Mouse (Mus musculus) urinary bladder, adult 18-20 months (tissue): ENCODE measurements at regions not wholly inside any gene's neighbourhood (a gene's known extent, or its start where the extent isn't known, plus 50 kb on each side); places are given as distances from the start of the nearest gene placed in this dataset.

Experiments
- DNase-seq, 2 experiments: peaks; one replicate each; pipeline ENCODE4 v3.0.0; 2022; ENCODE audit warnings: low spot score in 2 of 2, mixed read lengths in 2 of 2

DNA sequence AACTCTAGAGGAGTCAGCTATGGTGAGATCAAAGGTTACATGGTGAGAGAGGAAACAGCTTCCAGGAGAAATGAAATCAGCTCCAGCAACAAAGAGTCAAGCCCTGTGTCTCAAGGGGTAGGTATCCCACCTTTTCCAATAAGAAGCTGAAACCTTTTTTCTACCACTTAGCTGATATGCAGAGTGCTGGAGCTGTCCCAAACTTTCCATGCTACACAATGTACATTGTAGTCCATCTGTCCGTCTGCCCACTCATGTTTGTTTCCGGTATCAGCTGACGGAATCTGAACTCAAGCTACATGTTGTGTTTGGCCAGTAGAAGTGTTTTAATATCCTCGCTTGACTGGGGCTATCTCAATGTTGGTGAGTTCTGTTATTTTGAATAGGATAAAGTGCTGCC is 83.6 kb upstream of the Ngf start:
- DNase-seq, result no peak

DNA sequence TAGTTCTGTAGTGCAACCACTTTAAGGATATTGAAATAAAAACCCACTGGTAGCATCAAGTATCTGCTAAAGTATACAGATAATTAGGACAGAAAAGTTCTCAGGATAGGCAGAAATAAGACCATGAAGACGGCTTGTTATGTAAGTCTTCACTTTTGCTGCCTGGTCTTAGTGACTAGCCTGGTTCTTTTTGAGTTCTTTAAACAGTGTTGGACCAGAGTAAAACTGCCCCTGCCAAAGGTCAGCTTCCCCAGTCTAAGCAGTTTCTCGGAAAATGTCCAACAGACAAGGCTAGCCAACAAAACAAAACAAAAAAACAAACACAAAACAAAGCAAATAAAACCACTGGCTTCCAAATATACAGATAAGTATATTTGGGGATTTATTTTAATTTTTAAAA is 85.1 kb upstream of the Ngf start:
- DNase-seq, result no peak

DNA sequence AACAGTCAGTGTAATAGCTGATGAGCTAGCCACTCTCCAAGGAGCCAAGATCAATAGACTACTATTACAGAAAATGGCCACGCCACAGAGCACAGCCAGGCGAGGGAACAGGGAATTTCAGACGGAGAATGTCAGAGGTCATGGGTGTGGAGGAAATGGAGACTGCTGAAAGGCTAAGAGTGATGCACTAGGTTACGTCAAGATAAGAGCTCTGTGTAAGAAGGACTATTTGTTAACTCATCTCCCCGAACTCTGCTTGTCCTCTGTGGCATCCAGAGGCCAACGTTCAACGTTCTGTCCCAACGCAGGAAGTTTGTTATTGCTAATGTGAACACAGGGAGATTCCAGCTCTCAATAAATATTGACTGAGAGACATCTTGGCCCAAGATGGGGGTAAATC is 86.0 kb upstream of the Ngf start:
- DNase-seq, result no peak

DNA sequence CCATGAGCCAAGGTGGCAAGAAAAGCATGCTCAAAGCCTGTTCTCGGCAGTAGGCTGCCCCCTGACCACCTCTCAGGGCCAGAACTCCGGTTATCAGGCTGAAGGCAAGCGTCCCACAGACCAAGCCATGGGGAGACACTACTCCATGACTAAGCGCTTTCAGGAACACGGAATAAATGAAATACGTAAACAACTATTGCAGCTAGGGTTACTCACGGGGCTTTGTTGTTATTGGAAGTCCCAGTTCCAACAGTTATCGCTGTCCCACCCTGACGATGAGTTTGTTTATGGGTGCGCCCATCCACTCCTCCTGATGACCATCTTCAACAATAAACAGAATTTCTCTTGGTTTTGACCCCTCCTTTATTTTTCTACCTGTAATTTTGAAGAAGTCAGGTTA is 88.0 kb upstream of the Ngf start:
- DNase-seq, result no peak

DNA sequence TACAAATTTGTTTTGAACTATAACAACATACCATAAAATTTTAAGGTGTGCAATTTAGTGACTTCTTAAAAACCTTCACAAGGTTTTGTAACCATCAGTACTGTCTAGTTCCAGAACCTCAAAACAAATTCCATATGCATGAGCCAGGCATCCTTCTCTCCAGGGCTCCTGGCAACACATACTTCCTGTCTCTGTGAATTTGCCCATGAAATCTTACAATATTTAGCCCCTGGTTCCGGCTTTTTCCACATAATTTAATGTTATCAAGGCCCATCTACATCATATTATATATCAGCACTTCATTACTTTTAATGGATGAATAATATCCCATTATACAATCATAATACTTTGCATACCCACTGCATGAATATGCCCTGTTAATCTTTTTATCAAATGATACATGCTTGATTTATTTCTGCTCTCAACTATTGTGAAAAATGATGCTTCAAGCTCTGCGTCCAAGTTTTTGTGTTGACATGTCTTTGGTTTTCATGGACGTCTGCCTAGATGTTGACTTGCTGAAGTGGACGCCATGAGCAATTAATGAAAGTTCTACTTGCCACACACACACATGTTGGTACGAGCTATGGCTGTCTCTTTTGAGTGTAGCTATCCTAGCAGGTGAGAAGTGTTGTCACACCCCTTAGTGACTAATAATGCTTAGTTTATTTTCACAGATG is 95.2 kb upstream of the Ngf start:
- DNase-seq, result no peak

DNA sequence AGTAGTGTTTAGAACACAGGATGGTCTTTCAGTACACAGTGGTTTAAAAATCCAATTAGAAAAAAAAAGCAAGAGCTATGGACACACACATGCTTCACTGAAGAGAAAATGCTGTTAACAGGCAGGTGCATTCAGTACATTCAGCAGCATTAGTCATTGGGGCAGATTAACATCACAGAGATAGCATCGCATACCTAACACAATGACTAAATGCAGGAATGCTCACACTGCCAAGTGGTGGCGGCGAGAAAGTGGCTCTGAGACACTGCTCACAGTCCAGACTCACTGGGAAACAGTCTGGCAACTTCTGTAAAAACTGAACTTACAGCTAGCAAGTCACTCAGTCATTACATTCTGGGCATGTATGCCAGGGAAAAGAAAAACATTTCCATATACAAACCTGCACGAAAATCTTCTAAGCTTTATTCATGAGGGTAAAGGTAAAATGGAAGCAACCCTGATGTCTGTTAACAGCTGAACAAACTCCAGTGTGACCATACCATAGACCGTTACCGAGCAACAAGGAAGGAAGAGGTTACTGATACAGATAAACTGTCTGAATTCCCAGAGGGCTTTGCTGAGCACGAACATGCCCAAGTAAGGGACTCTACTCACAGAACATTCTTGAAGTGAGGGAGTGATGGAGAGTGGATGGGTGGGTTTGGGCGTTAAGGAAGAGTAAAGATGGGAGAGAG is 97.4 kb upstream of the Ngf start:
- DNase-seq, result peak; percentile 11 to 56

DNA sequence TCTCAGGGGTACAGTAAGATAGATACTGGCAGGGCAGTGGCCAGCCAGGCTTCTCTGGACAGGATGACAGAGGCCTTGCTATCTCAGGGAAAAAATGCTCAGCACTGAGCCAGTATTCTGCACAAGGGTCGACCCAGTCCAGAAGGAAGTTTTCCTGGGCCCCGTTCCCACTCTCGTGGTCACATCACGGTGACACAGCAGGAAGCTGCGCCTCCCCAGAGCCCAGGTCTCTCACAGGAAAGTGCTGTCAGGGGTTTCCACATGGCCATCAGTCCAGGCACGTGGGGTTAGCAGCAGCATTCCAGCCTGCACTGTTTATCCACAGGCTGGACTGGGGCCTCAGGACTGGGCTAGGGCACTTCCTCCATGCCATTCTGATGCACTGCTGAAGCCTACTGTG is 103.5 kb upstream of the Ngf start:
- DNase-seq, result no peak

DNA sequence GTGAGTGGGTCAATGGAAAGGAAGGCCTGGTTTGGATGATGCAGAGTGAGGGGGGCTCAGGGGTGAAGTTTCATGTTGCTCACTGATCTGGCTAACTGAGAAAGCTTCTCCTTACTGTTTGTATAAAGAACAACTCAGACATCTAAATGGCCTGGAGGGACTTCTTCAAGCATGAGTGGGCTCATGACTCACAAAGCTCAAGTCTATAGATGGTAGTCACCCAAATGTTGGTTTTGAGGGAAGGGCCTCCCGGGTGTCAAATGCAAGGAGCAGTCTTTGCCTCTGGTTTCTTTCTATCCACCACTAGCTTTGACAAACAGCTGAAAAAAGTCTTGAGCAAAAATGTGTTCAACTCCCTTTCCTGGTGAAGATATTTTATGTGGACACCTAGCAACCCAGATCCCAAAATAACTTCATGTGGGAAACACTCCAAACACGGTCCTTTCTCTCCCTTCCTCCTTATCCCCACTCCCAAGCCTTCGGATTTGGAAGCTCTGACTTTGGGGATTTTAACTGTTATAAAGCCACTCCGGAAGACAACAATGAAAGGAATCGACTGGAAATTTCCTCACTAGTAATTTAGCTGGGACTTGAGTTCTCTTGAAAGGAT is 105.3 kb upstream of the Ngf start:
- DNase-seq, result no peak

DNA sequence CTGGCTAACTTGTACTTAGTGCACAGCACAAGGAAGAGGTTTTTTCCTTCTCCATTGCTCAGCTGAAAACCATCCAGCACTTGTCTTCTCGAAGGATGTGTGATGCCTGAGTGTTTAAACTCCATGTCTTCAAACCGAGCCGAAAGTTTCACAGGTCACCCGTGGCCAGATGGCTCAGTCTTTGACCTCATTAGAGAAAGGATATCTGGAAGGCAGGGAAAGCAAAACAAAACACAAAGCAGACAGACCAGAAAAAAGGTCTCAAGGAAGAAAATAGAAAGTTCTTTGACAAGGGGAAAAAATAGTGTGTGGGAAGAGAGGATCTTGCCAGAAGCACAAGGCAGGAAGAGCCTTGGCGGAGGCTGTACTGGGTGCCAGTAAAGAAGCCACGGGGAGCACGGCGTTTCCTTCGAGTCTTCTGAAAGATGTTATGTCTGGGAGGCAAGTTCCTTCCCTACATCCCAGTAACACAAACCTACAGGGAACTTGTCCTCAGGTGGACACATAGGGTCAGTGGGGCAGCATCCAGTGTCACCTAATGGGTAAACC is 108.9 kb upstream of the Ngf start:
- no peak for DNase-seq

DNA sequence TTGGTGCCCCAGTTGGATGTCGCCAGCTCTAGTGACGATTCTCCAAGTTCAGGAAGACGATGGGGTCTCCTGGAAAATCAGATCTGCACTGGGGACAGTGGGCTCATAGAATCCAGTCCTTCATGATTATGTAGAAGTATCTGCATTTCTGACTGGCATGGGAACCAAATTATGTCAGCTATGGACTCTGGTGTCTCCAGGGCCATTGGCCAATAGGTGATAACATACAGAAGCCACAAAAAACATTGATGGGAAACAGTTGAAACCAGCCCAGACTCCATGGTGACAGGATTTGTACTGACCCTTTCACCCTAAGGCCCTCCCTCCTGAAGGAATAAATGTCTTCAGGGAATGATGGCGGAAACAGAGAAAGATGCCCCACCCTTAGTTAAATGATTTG is 110.9 kb upstream of the Ngf start:
- no peak for DNase-seq

DNA sequence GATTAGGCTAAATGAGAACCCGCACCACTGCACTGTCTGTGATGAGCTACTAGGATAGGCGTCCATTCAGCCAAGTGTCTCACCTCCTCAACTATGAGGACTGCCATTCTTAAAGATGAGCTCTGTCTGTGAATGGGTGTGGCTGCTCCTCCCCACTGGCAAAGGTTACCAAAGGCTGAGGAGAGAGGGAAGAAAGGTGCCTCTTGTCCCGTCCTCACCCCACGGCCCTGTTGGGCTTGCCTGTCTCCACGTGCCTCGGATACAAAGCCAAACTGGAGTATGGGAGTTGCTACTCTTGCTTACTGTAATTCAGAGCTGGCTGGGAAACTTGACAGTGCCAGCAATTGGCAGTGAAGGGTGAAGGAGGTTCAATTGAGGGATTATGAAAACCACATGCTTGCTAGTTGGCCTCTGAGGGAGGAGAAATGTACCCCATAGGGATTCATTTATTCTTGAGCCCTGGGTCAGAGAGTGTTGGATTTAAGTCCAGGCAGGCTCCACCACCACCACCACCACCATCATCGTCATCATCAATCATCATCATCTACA is 112.6 kb upstream of the Ngf start:
- DNase-seq, result no peak

DNA sequence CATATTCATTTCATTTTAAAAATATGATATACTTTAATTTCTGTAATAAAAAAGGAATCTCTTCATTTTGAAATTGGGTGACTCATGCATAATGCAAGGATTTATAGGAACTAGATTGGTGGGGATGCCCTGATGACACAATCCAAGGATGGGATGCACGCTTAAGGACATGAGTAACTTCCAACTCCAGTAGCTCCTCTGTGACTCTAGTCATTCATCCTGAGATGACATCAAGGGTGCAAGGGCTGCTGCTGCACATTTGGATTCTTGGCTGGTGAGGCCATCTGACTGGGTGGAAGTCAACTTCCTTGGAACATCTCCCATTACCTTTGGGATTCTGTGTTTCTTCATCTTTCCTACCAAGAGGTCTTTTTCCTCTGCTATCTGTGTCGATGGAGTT is 114.4 kb upstream of the Ngf start:
- no peak for DNase-seq

DNA sequence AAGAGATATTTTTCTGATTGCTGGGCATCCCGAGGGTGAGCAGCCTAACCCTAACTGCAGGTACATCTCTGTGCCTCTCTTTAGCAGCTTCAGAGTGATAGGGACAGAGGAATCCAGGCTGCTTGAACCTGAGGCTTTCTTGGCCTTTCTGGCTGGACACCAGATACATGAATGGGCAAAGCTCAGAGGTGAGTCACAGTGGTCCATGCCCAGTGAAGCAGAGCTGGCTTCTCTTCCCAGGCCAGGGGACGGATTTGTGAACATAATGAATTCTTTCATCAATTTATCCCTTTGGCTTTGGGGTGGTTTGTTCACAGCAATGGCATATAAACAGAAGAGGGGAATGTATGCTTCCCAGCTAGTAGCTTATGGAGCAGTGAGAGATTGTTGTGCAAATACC is 114.9 kb upstream of the Ngf start:
- no peak for DNase-seq

DNA sequence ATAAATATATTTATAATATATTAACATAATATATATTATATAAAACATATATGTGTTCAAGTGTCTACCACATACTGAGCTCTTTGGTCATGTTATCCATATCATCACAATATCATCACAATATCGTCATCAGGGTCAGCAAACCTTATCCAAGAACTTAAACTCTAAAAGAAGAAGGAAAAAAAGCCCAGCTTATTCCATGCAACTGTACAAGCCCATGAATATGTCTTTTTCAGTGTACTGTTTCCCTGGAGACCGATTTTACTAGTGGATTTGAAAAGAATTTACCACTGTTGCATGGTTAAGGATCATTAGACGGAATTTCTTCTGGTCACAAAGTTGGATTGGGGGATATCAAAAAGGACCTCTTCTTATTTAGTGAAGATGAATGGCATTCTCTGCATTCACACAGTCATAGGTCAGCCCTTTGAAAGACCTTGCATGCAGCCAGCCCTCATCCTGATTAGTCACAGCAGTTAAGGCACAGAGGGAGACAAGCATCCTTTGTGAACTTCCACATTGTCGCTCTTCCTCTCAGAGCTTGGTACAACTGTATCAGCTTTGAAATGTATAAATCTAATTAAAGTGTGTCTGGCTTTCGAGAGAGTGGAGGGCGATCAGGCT is 116.3 kb upstream of the Ngf start:
- DNase-seq, result no peak

DNA sequence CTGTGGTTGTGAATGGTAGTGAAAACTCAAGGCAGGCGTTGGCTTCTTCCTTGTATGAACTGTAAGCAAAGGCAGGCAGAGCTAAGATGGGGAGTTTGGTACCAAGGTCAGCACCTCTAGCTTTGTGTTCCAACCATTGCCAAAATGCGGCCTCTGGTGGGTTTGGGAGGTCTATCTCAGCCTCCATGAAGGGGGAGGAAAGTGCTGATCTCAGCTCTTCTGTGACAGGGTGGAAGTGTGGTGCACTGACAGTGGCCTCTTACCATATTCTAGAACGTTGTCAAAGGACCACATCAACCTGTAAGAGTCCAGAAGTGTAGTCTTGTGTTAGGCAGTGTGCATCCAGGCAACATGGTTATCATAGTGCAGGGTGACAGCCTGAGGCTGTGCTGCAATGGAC is 123.6 kb upstream of the Ngf start:
- no peak for DNase-seq

DNA sequence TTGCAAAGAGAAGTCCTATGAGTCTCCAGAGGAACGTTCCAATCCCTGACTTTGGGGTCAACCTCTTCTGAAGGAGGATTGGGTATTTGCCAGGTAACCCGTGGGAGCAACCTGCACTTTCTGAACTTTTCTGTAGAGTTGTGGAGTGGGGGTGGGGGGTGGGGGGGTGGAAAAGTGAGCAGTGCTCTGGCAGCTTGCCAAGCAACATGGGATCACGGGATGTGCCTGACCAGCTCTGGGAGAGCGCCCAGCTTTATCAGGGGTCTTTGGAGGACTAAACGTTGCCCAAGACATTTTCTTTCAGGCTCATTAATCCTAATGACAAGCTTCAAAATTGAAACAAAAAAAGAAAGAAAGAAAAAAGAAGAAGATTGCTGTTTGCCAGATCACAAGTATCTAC is 124.4 kb upstream of the Ngf start:
- no peak for DNase-seq

DNA sequence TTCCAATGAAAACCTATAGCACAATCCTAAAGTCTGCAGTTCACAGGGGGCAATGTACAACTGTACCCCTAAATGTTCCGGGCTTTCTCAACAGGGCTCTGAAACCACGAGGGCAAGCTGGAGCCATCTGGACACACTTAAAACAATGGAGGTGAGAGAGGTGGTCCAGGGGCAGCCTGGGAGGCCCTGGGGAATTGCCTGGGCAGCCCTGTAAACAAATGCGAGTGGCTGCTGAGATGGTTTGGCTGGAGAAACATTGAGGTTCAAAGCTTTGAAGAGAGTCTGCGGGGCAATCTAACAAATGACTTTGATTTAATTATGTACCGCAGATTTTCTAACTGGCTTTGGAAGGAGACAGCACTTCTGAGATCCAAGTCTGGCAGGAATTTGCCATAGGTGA is 129.0 kb upstream of the Ngf start:
- no peak for DNase-seq

DNA sequence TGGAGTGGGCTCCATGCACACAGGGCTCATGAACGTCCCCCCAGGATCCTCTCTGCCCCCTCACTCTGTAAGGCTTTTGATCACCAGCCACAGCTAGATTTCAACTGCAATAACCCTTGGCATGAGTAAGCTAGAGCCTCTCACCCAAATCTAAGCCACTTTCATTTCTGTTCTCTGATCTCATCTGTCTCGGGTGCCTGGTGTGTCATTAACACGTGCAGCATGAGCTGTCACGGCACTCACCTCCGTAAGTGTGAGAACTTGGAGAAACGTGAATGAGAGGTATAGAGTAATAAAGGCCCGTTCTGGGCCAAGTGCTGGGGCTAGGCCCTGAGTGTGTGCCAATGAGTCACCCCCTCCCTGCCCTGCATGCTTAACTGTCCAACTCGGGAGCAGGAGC is 131.8 kb upstream of the Ngf start:
- DNase-seq, result peak; percentile 17 to 21

DNA sequence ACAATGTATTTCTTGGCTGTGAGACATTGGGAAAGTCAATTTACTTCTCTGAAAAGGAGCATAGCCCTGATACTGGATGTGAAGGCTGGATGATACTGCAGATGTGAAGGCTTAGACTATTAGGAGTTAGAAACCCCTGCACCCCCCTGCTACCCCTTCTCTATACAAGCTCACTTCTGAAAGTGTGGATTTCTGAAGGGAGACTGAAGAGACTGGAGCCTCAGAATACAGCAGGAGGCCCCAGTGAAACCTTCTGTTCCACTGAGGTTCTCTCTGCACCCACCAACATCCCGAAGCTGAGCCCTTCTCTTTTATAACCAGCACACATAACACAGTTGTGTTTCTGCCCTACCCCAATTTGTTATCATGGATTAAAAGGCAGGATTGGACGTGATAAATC is 131.7 kb upstream of the Vangl1 start:
- DNase-seq, result no peak

DNA sequence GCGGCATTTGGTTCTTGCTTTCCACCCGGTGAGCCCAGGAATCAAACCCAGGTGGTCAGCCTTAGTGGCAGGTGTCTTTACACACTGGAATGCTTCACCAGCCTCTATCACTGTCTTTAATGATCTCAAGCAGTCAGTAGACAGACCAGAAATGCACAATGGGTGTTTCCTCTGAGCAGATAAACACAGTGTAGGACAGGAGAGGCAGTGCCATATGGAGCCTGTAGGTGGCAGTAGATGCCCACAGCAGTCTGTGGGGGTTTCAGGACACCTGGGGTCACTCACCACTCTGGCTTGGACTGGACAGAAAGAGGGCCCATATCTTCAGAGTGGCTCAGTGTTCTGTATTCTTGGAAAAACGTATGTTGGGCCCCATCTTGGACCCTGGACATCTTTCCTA is 130.7 kb upstream of the Vangl1 start:
- DNase-seq, result no peak

DNA sequence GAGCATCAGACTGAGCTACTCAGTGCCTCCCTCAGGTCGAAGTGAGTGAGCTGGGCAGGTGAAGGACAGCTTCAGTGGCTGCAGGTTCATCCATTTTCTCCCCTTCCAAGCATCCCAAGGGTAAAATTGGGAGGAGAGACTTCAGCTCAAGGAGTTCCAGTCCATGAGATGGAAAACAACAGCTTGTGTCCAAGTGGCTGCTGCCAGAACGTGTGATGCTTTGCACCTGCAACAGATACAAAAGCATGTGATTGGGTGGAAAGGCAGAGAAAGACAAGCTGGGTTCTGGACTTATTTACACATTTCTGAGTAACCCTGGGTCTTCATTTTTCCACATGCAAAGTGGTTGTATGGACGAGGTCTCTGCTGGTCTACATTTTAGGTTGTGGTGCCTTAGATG is 127.7 kb upstream of the Vangl1 start:
- no peak for DNase-seq

DNA sequence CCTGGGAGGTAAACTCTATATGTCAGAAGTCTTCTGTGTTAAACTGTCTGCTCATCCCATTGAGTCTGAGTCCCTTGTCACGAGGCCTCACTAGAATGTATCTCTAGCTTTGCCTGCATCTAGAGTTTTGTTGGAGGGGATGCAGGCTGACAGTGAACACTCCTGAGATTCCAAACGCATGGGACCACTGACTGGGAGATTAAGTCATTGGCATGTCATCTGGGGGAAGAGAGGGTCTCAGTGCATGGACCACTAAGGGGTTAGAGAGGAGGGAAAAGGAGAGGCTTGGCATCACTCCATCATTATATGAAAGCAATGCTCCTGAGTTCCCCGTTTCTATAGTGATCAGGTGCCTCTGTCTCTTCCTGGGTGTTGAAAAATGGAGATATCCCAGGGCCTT is 114.8 kb upstream of the Vangl1 start:
- DNase-seq, result no peak
